Mouse (Mus musculus) forebrain, embryonic 16.5 days (tissue): ENCODE results near the gene Cntn4. TPM values are rescaled to one million over a fixed set of nuclear protein-coding genes. Genes with fewer than 3 reads are reported as not detected.

Experiments
- ATAC-seq: fragments of 200-750 bp; cut with Nextera tagmentation; 2 replicates; pipeline ENCODE4 v1.8.0; 2017; ENCODE audit warnings: mild to moderate bottlenecking, moderate library complexity
- H3K27ac ChIP-seq: fragments of 300-500 bp; sonication (generic); 2 replicates; pipeline ENCODE4 v1.5.1; 2014; ENCODE audit warnings: low read length, control low read depth
- H3K27me3 ChIP-seq: fragments of 300-500 bp; sonication (generic); replicated peaks from 2 replicates; pipeline ENCODE4 v1.6.1; 2014; ENCODE audit warnings: low read length; ENCODE audit not compliant: control insufficient read depth, insufficient read depth
- H3K36me3 ChIP-seq: fragments of 300-500 bp; sonication (generic); 2 replicates; pipeline ENCODE4 v1.6.1; 2014; ENCODE audit not compliant: control insufficient read depth, insufficient read depth
- H3K4me1 ChIP-seq: fragments of 300-500 bp; sonication (generic); replicated peaks from 2 replicates; pipeline ENCODE4 v1.6.1; 2014; ENCODE audit warnings: low read length; ENCODE audit not compliant: control insufficient read depth, insufficient read depth
- H3K4me2 ChIP-seq: fragments of 300-500 bp; sonication (generic); 2 replicates; pipeline ENCODE4 v1.6.1; 2014; ENCODE audit warnings: mild to moderate bottlenecking, low read length, control low read depth
- H3K4me3 ChIP-seq: fragments of 300-500 bp; sonication (generic); replicated peaks from 2 replicates; pipeline ENCODE4 v1.5.1; 2014; ENCODE audit warnings: mild to moderate bottlenecking, low read length, control low read depth
- H3K9ac ChIP-seq: fragments of 300-500 bp; sonication (generic); replicated peaks from 2 replicates; pipeline ENCODE4 v1.6.1; 2014; ENCODE audit warnings: low read depth, low read length, control low read depth
- H3K9me3 ChIP-seq: fragments of 300-500 bp; sonication (generic); 2 replicates; pipeline ENCODE4 v1.6.1; 2016; ENCODE audit warnings: low read length; ENCODE audit not compliant: control insufficient read depth
- WGBS: fragments of 180-500 bp; shearing (Covaris S2); extraction: QIAGEN DNeasy Blood & Tissue Kit; methylation state at CpG from one replicate; pipeline ENCODE4 v1.1.7; 2014; 5-methylcytosine and 5-hydroxymethylcytosine counted together
- polyA plus RNA-seq: library from polyadenylated mRNA; unstranded; fragments of >200 nt; fragmentation: Nextera tagmentation; extraction: Ambion mirVana; gene quantifications from 2 replicates; pipeline ENCODE4 v1.2.1, GENCODE M21; 2015

Cntn4 gene
- polyA plus RNA-seq, 1 experiment from 2014 or later: 10.3 TPM

- Histone ChIP-seq H3K4me3 (no peak overlapping the region), H3K27me3 (no peaks in the 10 kb centered on the region), H3K9me3 (no peaks in the 10 kb centered on the region), H3K4me1 (no peaks in the 10 kb centered on the region), H3K4me2 (no peak overlapping the region), H3K9ac (no peak overlapping the region), H3K27ac (no peak overlapping the region), H3K36me3 (no peaks in the 10 kb centered on the region)
- WGBS: 77% methylated on average over 3 of the region's 3 CpGs
- ATAC-seq: no peak
These were observed 1060.8 kb downstream of the Cntn4 start for GRCm38 (mm10) chr6:106738229-106738628.

GRCm38 (mm10) chr6:106740244-106740825, 1062.9 kb downstream of the Cntn4 start:
- Histone ChIP-seq H3K27ac (no peak overlapping the region), H3K9ac (no peak overlapping the region), H3K9me3 (no peaks in the 10 kb centered on the region), H3K36me3 (no peaks in the 10 kb centered on the region), H3K4me1 (no peaks in the 10 kb centered on the region), H3K4me2 (no peak overlapping the region), H3K4me3 (no peak overlapping the region), H3K27me3 (no peaks in the 10 kb centered on the region)
- WGBS: 97% methylated on average over 1 of the region's 1 CpGs
- no peak for ATAC-seq

GRCm38 (mm10) chr6:106743556-106744233, 1066.2 kb downstream of the Cntn4 start:
- no peak overlapping the region for H3K9ac ChIP-seq
- no peak overlapping the region for H3K4me3 ChIP-seq
- no peaks in the 10 kb centered on the region for H3K27me3 ChIP-seq
- no peak for ATAC-seq
- no peak overlapping the region for H3K27ac ChIP-seq
- H3K4me1 ChIP-seq: no peaks in the 10 kb centered on the region
- H3K9me3 ChIP-seq: no peaks in the 10 kb centered on the region
- no peaks in the 10 kb centered on the region for H3K36me3 ChIP-seq
- 74% methylated on average over 7 of the region's 7 CpGs for WGBS
- no peak overlapping the region for H3K4me2 ChIP-seq

- no peak overlapping the region for H3K4me3 ChIP-seq
- H3K4me1 ChIP-seq: no peaks in the 10 kb centered on the region
- H3K9me3 ChIP-seq: no peaks in the 10 kb centered on the region
- no peaks in the 10 kb centered on the region for H3K36me3 ChIP-seq
- WGBS: 85% methylated on average over 7 of the region's 7 CpGs
- ATAC-seq: no peak
- no peak overlapping the region for H3K9ac ChIP-seq
- no peaks in the 10 kb centered on the region for H3K27me3 ChIP-seq
- no peak overlapping the region for H3K4me2 ChIP-seq
- no peak overlapping the region for H3K27ac ChIP-seq
These were observed 1068.4 kb downstream of the Cntn4 start for GRCm38 (mm10) chr6:106745673-106746394.

GRCm38 (mm10) chr6:106747251-106747650, 1069.8 kb downstream of the Cntn4 start:
- Histone ChIP-seq H3K27ac (no peak overlapping the region), H3K9me3 (no peaks in the 10 kb centered on the region), H3K9ac (no peak overlapping the region), H3K4me1 (no peaks in the 10 kb centered on the region), H3K36me3 (no peaks in the 10 kb centered on the region), H3K4me3 (no peak overlapping the region), H3K4me2 (no peak overlapping the region), H3K27me3 (no peaks in the 10 kb centered on the region)
- ATAC-seq: no peak
- 96% methylated on average over 5 of the region's 5 CpGs for WGBS

- H3K4me3 ChIP-seq: no peak overlapping the region
- no peak overlapping the region for H3K27ac ChIP-seq
- ATAC-seq: no peak
- no peaks in the 10 kb centered on the region for H3K27me3 ChIP-seq
- 87% methylated on average over 3 of the region's 3 CpGs for WGBS
- no peak overlapping the region for H3K4me2 ChIP-seq
- H3K4me1 ChIP-seq: no peaks in the 10 kb centered on the region
- H3K9me3 ChIP-seq: no peaks in the 10 kb centered on the region
- no peaks in the 10 kb centered on the region for H3K36me3 ChIP-seq
- H3K9ac ChIP-seq: no peak overlapping the region
These were observed 1070.3 kb downstream of the Cntn4 start for GRCm38 (mm10) chr6:106747804-106748203.
